Mouse (Mus musculus): ENCODE data around the gene Spen.

- no peak for TF ChIP-seq CTCF (IDR thresholded peaks at IDR 0.05; ENCODE audit: low read depth)
- TF ChIP-seq EP300 (IDR thresholded peaks at IDR 0.05; ENCODE audit: low read depth): no peak
These were observed 893 bp upstream of the Spen start for GRCm38 (mm10) chr4:141539213-141539767.
